8 mouse cellular contexts compared by ENCODE assay signal in genomic region chr11:72489397-72489796, GRCm38 (mm10). TPM values are rescaled to one million over a fixed set of nuclear protein-coding genes. Genes with fewer than 3 reads are reported as not detected.
A peak's percentile ranks its signal among the peaks of the same experiment; 100 is the strongest.
DNase-seq lines count a peak whose midpoint lies in the region; ATAC-seq and TF ChIP-seq lines count a peak whose summit lies in the region.

No protein-coding gene starts in this region.

- H3K27me3 ChIP-seq in heart, embryonic 15.5 days, result peaks cover 59% of the 10 kb centered on the region
- peaks cover 84% of the 10 kb centered on the region for H3K27me3 ChIP-seq in E14TG2a.4 (ENCODE audit: insufficient read depth, low read length)
- peaks cover 67% of the 10 kb centered on the region for H3K27me3 ChIP-seq in forebrain, embryonic 10.5 days (ENCODE audit: poor library complexity, severe bottlenecking)
- H3K27me3 ChIP-seq in liver, embryonic 14.5 days (ENCODE audit: control insufficient read depth, insufficient read depth, low read length), result peaks cover 6% of the 10 kb centered on the region

- peak overlapping the region; percentile 66 for H3K4me3 ChIP-seq in heart, embryonic 15.5 days
- H3K4me3 ChIP-seq in E14TG2a.4 (replicated peaks; ENCODE audit: low read length), result peak overlapping the region; percentile 85
- H3K4me3 ChIP-seq in forebrain, embryonic 10.5 days, result peak overlapping the region; percentile 68
- H3K4me3 ChIP-seq in liver, embryonic 14.5 days (ENCODE audit: insufficient read depth in 1 of 2, low read depth in 2 of 2, low read length in 2 of 2), result peak overlapping the region; percentile 53 to 60

- under 1% methylated on average over 33 of the region's 42 CpGs for WGBS in heart, embryonic 15.5 days
- under 1% methylated on average over 42 of the region's 42 CpGs for WGBS in forebrain, embryonic 10.5 days
- WGBS in liver, embryonic 14.5 days (ENCODE audit: insufficient replicate concordance), result 1% methylated on average over 37 of the region's 42 CpGs

- peak overlapping the region; percentile 57 for H3K9ac ChIP-seq in heart, embryonic 15.5 days
- H3K9ac ChIP-seq in liver, embryonic 14.5 days (replicated peaks), result no peak overlapping the region

- no peak overlapping the region for H3K27ac ChIP-seq in heart, embryonic 15.5 days
- H3K27ac ChIP-seq in forebrain, embryonic 10.5 days, result peak overlapping the region; percentile 76
- H3K27ac ChIP-seq in liver, embryonic 14.5 days, result no peak overlapping the region

- DNase-seq in heart, adult 18-20 months, result no peak
- DNase-seq in forebrain, embryonic 10.5 days (ENCODE audit: extremely low spot score, low spot score), result no peak
- no peak for DNase-seq in liver, embryonic 14.5 days (ENCODE audit: low read depth in 3 of 3, low spot score in 3 of 3)
- DNase-seq in natural killer cell, adult 2 months (ENCODE audit: low spot score in 2 of 2), result no peak
- DNase-seq in T-cell, adult 2 months (ENCODE audit: low spot score), result no peak

- peak overlapping the region; percentile 98 for H3K4me2 ChIP-seq in heart, embryonic 15.5 days
- peak overlapping the region; percentile 67 for H3K4me2 ChIP-seq in liver, embryonic 14.5 days (ENCODE audit: low read depth)

- no peak for TF ChIP-seq CTCF in E14TG2a.4 (conservative IDR thresholded peaks at IDR 0.05; ENCODE audit: low read length)
- TF ChIP-seq CTCF in liver, embryonic 14.5 days (IDR thresholded peaks at IDR 0.05; ENCODE audit: low read depth), result no peak

- no peaks in the 10 kb centered on the region for H3K9me3 ChIP-seq in heart, embryonic 15.5 days (replicated peaks)
- H3K9me3 ChIP-seq in E14TG2a.4 (ENCODE audit: low read length), result no peaks in the 10 kb centered on the region
- no peaks in the 10 kb centered on the region for H3K9me3 ChIP-seq in forebrain, embryonic 10.5 days
- no peaks in the 10 kb centered on the region for H3K9me3 ChIP-seq in liver, embryonic 14.5 days (ENCODE audit: control insufficient read depth, low read length)

- TF ChIP-seq EP300 in liver, embryonic 14.5 days (IDR thresholded peaks at IDR 0.05; ENCODE audit: low read depth), result no peak

- peaks cover 33% of the 10 kb centered on the region for H3K4me1 ChIP-seq in heart, embryonic 15.5 days (replicated peaks)
- H3K4me1 ChIP-seq in E14TG2a.4 (replicated peaks; ENCODE audit: low read depth, low read length), result peaks cover 32% of the 10 kb centered on the region
- H3K4me1 ChIP-seq in forebrain, embryonic 10.5 days, result peaks cover 40% of the 10 kb centered on the region
- H3K4me1 ChIP-seq in liver, embryonic 14.5 days (replicated peaks; ENCODE audit: control insufficient read depth in 2 of 2, insufficient read depth in 2 of 2, low read length in 1 of 2), result peaks cover 3 to 23% of the 10 kb centered on the region in 2 experiments; a peak in 3 of 4 replicates

- ATAC-seq in heart, embryonic 15.5 days (replicated peaks; ENCODE audit: insufficient number of reproducible peaks, insufficient read depth, low FRiP score, low read depth), result peak; percentile 25; the same call in 1 of the 2 replicates
- ATAC-seq in liver, embryonic 14.5 days (ENCODE audit: insufficient read depth), result no peak; the same call in 1 of the 2 replicates
- no peak for ATAC-seq in inflammation-experienced regulatory T-cells, adult 6 months

- H3K36me3 ChIP-seq in heart, embryonic 15.5 days, result no peaks in the 10 kb centered on the region
- no peaks in the 10 kb centered on the region for H3K36me3 ChIP-seq in E14TG2a.4 (ENCODE audit: insufficient read depth, low read length)
- H3K36me3 ChIP-seq in forebrain, embryonic 10.5 days (replicated peaks), result no peaks in the 10 kb centered on the region
- H3K36me3 ChIP-seq in liver, embryonic 14.5 days (replicated peaks; ENCODE audit: control insufficient read depth, insufficient read depth, low read depth), result no peaks in the 10 kb centered on the region

RNA-seq across cellular contexts. Expression of gene Spns2, which starts 0.3 kb away (rescaled TPM):
- polyA plus RNA-seq in heart, embryonic 15.5 days (2015; fragmentation: Nextera tagmentation; extraction: Ambion mirVana), result 2.8 and 3.2 TPM in 2 replicates
- 1 to 10 TPM; 6.3 to 9.0 TPM for total RNA-seq in heart, adult 18-20 months (2021)
- polyA plus RNA-seq in forebrain, embryonic 10.5 days (2016; fragmentation: Nextera tagmentation; extraction: Ambion mirVana), result 2.0 and 3.0 TPM in 2 replicates
- 8.6 and 12.9 TPM in 2 replicates for polyA plus RNA-seq in liver, embryonic 14.5 days (2012; rRNA removed)
- 3.8 and 6.3 TPM in 2 replicates for polyA plus RNA-seq in liver, embryonic 14.5 days (2014; fragmentation: Nextera tagmentation; extraction: Ambion mirVana)
- polyA plus RNA-seq in inflammation-experienced regulatory T-cells, adult 6 months (2017; shearing (Covaris generic)), result not detected

RNA-seq across cellular contexts. Expression of gene Mybbp1a, which starts 48.2 kb away (rescaled TPM):
- 57.8 and 83.8 TPM in 2 replicates for polyA plus RNA-seq in heart, embryonic 15.5 days (2015; fragmentation: Nextera tagmentation; extraction: Ambion mirVana)
- total RNA-seq in heart, adult 18-20 months (2021), result 10 to 100 TPM; 43.1 to 47.5 TPM
- polyA plus RNA-seq in forebrain, embryonic 10.5 days (2016; fragmentation: Nextera tagmentation; extraction: Ambion mirVana), result 248 and 256 TPM in 2 replicates
- 31.0 and 56.3 TPM in 2 replicates for polyA plus RNA-seq in liver, embryonic 14.5 days (2012; rRNA removed)
- 65.5 and 72.6 TPM in 2 replicates for polyA plus RNA-seq in liver, embryonic 14.5 days (2014; fragmentation: Nextera tagmentation; extraction: Ambion mirVana)
- 10 to 100 TPM; 46.1 to 71.2 (median 64.1) TPM for polyA plus RNA-seq in inflammation-experienced regulatory T-cells, adult 6 months (2017; shearing (Covaris generic))

RNA-seq across cellular contexts. Expression of gene Ggt6, which starts 54.1 kb away (rescaled TPM):
- 0.15 TPM in 1 of 2 replicates, not detected in the other for polyA plus RNA-seq in heart, embryonic 15.5 days (2015; fragmentation: Nextera tagmentation; extraction: Ambion mirVana)
- total RNA-seq in heart, adult 18-20 months (2021), result not detected
- not detected in 2 replicates for polyA plus RNA-seq in forebrain, embryonic 10.5 days (2016; fragmentation: Nextera tagmentation; extraction: Ambion mirVana)
- 0.10 and 0.18 TPM in 2 replicates for polyA plus RNA-seq in liver, embryonic 14.5 days (2012; rRNA removed)
- 0.25 and 0.38 TPM in 2 replicates for polyA plus RNA-seq in liver, embryonic 14.5 days (2014; fragmentation: Nextera tagmentation; extraction: Ambion mirVana)
- not detected for polyA plus RNA-seq in inflammation-experienced regulatory T-cells, adult 6 months (2017; shearing (Covaris generic))
